Comparison of ENCODE assay signal across 19 mouse cellular contexts in genomic region chrX:12170128-12170527, GRCm38 (mm10). TPM values are rescaled to one million over a fixed set of nuclear protein-coding genes. Genes with fewer than 3 reads are reported as not detected.
DNase-seq lines count a peak whose midpoint lies in the region; ATAC-seq lines count a peak whose summit lies in the region.
"Had no signal": no experiment of that assay in that cellular context is flagged by ENCODE, and none has a peak within 500 bp of the region (broad histone marks: within the 10 kb centered on the region; RNA-seq: fewer than 3 reads in every experiment).

No protein-coding gene starts in this region.

- peak overlapping the region; percentile 62 for H3K4me3 ChIP-seq in megakaryocyte, embryonic 14.5 days (replicated peaks)
- H3K4me3 ChIP-seq: embryonic facial prominence, embryonic 13.5 days; embryonic facial prominence, embryonic 15.5 days; forebrain, embryonic 13.5 days; forebrain, embryonic 15.5 days had no signal

- ATAC-seq in megakaryocyte, adult 5-6 weeks (ENCODE audit: poor library complexity, severe bottlenecking), result no peak
- ATAC-seq in granulocyte monocyte progenitor cell, adult 5-6 weeks (replicated peaks; ENCODE audit: poor library complexity, severe bottlenecking), result peak; percentile 56
- ATAC-seq in activated CD4-positive, CD25-positive, alpha-beta regulatory T cell, adult 4 months, result no peak
- ATAC-seq: forebrain, embryonic 13.5 days; forebrain, embryonic 15.5 days; forebrain, postnatal 0 days had no signal

- no peak for DNase-seq in right cerebral cortex, postnatal 4 days
- DNase-seq: adrenal gland, adult 8-10 months; adrenal gland, postnatal 14 days; adrenal gland, postnatal 36 days; cerebellum, adult 11-12 months; cerebellum, adult 2 months; cerebellum, adult 9-10 months; cerebellum, postnatal 10 days; cerebellum, postnatal 25 days; embryo, embryonic 11 days; forebrain, postnatal 0 days had no signal

- no peaks in the 10 kb centered on the region for H3K9me3 ChIP-seq in megakaryocyte, embryonic 14.5 days
- H3K9me3 ChIP-seq: embryonic facial prominence, embryonic 13.5 days; embryonic facial prominence, embryonic 15.5 days; forebrain, embryonic 13.5 days; forebrain, embryonic 15.5 days had no signal

- H3K4me1 ChIP-seq in megakaryocyte, embryonic 14.5 days, result peaks cover 21% of the 10 kb centered on the region

- H3K27me3 ChIP-seq in megakaryocyte, embryonic 14.5 days (replicated peaks), result peaks cover 36% of the 10 kb centered on the region
- H3K27me3 ChIP-seq: embryonic facial prominence, embryonic 15.5 days; forebrain, embryonic 13.5 days; forebrain, embryonic 15.5 days had no signal

- H3K36me3 ChIP-seq in megakaryocyte, embryonic 14.5 days (replicated peaks; ENCODE audit: low read length), result no peaks in the 10 kb centered on the region
- H3K36me3 ChIP-seq: embryonic facial prominence, embryonic 13.5 days; embryonic facial prominence, embryonic 15.5 days; forebrain, embryonic 15.5 days had no signal

RNA-seq across cellular contexts. Expression of gene Bcor, which starts 10.0 kb away (rescaled TPM):
- 11.1 and 15.0 TPM in 2 replicates for polyA plus RNA-seq in megakaryocyte, embryonic 14.5 days (2012; ENCODE audit: insufficient read depth, low replicate concordance)
- 27.3 and 27.7 TPM in 2 replicates for total RNA-seq in megakaryocyte, adult 5-6 weeks (2015)
- 24.7 and 27.9 TPM in 2 replicates for total RNA-seq in megakaryocyte, adult 5-6 weeks (2017)
- total RNA-seq in granulocyte monocyte progenitor cell, adult 5-6 weeks (2014; fragmentation: Nextera tagmentation), result 36.0 and 55.0 TPM in 2 replicates
- 30.6 and 32.7 TPM in 2 replicates for total RNA-seq in granulocyte monocyte progenitor cell, adult 5-6 weeks (2017)
- 10 to 100 TPM; 21.6 to 23.6 TPM for polyA plus RNA-seq in activated CD4-positive, CD25-positive, alpha-beta regulatory T cell, adult 4 months (2017; shearing (Covaris generic))
